Mouse (Mus musculus): ENCODE measurements around the gene Birc7.

- TF ChIP-seq POLR2A (IDR thresholded peaks at IDR 0.05; ENCODE audit: low read depth, low read length): no peak
- no peak for TF ChIP-seq CTCF (IDR thresholded peaks at IDR 0.05; ENCODE audit: extremely low read depth, insufficient read depth, insufficient read length, insufficient replicate concordance)
Measured at GRCm38 (mm10) chr2:180889921-180890280, 38.9 kb upstream of the Birc7 start.
